Mouse (Mus musculus) hematopoietic stem cell, adult 5-6 weeks (primary cell): ENCODE measurements around the gene Fam135a. TPM values are rescaled to one million over a fixed set of nuclear protein-coding genes. Genes with fewer than 3 reads are reported as not detected.

Source experiments
- ATAC-seq, 2 experiments: fragments of 125-278 bp in 1 of 2; replicated peaks in 1 of 2; 2 replicates each; pipeline ENCODE4 v1.8.0; 2016 to 2017; ENCODE audit warnings: inconsistent platforms in 2 of 2, mild to moderate bottlenecking in 2 of 2, moderate number of reproducible peaks in 2 of 2, low read depth in 1 of 2, moderate TSS enrichment in 1 of 2; ENCODE audit not compliant: low FRiP score in 2 of 2, poor library complexity in 2 of 2, severe bottlenecking in 2 of 2, insufficient read depth in 1 of 2, low TSS enrichment in 1 of 2
- total RNA-seq: library from RNA; stranded (forward); fragments of 172-1452, 232-1000 nt; gene quantifications from 2 replicates; pipeline ENCODE4 v1.2.3, GENCODE M21; 2017

The Fam135a gene
- total RNA-seq, result 7.5 and 10.5 TPM in 2 replicates

GRCm38 (mm10) chr1:24099926-24100869 is at the start of gene Fam135a:
TSS of gene Fam135a (minus strand) at chr1:24100341.
- peak; percentile 68 to 69 for ATAC-seq

GRCm38 (mm10) chr1:24143504-24143903 is 43.4 kb upstream of the Fam135a start:
- no peak for ATAC-seq

DNA sequence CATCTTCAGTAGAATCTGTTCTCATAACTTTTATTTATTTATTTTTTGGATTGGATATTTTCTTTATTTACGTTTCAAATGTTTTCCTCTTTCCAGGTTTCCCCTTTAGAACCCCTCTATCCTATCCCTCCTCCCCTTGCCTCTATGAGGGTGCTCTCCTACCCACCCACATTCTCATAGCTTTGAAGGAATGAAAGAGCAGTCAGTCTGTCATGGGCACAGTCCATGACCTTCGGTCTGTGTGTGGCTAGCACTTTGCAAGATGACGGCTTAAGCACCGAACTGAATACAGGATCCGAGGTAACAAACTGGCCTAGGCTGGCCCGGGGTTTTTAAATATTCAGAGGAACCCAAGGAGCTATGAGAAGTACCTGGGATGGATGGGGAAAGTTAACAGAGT is 40.4 kb upstream of the Fam135a start:
- no peak for ATAC-seq

GRCm38 (mm10) chr1:24137133-24137532 is 37.0 kb upstream of the Fam135a start:
- peak; percentile 65 to 68; a peak in 2 of 4 replicates for ATAC-seq

- peak; percentile 54 to 64; a peak in 3 of 4 replicates for ATAC-seq
Measured at GRCm38 (mm10) chr1:24134792-24135191, 34.7 kb upstream of the Fam135a start.

DNA sequence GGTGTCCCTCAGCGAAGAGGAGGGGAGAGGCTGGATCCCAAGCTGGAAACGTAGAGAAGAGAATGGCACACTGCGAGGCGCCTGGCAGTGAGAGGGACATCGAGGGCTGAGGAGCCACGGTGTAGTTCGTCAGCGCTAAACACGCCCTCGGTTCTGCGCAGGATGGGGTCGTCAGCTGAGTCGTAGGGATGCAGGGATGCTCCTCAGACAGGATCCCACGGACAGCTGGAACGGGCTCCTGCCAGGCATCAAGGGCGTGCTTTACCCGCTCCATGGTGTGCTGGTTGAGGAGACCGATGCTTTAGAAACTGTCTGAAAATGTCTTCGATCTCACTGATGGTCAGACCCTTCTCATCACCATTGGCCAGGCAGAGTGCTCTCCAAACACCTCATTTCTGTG is 33.7 kb upstream of the Fam135a start:
- no peak for ATAC-seq

- no peak for ATAC-seq
Measured at GRCm38 (mm10) chr1:24127866-24128265, 27.7 kb upstream of the Fam135a start.

- ATAC-seq, result no peak
Measured at GRCm38 (mm10) chr1:24124610-24125009, 24.5 kb upstream of the Fam135a start.

DNA sequence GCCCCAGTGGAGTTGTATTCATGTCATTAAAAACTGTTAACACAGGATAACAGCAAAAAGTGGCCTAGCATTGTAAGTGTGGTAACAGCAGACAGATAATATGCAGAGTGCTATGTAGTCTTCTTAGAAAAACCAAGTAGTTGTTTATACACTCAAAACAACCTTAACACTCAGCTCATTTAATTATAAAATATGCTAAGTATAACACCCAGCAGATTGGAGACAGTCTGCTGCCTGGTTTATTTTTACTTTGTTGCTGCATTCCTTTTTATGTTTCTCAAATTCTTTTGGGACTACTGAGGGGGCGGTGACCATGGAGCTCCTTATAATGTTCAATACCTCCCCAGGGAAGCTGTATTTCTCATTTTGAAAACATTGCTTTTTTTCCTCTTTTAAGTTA is 22.4 kb upstream of the Fam135a start:
- no peak for ATAC-seq

GRCm38 (mm10) chr1:24107971-24108773 is 8.0 kb upstream of the Fam135a start:
- no peak for ATAC-seq

GRCm38 (mm10) chr1:24107378-24107777 is 7.2 kb upstream of the Fam135a start:
- no peak for ATAC-seq

- peak; percentile 37 to 43; a peak in 3 of 4 replicates for ATAC-seq
Measured at GRCm38 (mm10) chr1:24102579-24103149, 2.5 kb upstream of the Fam135a start.

DNA sequence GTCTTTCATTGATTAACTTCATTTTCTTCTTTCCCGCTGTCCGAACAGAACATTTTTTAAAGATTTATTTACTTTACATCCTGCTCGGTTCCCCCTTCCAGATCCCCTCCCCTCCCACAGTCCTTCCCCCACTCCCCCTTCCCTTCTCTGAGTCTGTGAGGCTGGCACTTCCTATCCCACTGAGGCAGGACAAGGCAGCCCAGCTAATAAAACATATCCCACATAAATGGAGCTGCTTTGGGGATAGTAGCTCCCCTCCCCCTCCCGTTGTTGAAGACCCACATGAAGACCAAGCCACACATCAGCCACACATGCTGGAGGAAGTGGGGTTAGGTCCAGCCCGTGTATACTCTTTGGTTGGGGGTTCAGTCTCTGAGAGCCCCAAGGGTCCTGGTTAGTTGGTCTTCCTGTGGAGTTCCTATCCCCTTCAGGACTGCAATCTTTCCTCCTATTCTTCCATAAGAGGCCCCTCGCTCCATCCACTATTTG is 773 bp upstream of the Fam135a start:
- ATAC-seq, result no peak

- no peak for ATAC-seq
Measured at GRCm38 (mm10) chr1:24099541-24099925, 608 bp downstream of the Fam135a start.

DNA sequence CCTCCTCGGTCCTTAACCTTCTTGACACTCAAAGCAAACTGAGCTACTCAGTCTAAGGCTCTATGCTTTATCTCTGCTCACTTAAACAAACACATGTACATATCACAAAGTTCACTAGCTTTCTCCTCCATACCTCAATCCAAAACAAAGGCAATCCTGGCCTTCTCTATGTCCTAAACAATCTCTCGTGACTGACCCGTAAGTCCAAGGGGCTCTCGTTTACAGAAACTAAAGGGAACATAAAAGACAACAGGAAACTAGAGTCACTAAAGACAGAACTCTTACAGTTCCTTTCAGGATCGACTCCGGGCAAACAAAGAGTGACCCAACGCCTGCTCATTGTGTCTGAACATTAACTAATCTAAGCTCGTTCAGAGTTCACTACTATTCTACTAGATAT is 2.6 kb downstream of the Fam135a start:
- no peak for ATAC-seq

- ATAC-seq, result peak; percentile 32 to 71; a peak in 2 of 4 replicates
Measured at GRCm38 (mm10) chr1:24092414-24092813, 7.7 kb downstream of the Fam135a start.

DNA sequence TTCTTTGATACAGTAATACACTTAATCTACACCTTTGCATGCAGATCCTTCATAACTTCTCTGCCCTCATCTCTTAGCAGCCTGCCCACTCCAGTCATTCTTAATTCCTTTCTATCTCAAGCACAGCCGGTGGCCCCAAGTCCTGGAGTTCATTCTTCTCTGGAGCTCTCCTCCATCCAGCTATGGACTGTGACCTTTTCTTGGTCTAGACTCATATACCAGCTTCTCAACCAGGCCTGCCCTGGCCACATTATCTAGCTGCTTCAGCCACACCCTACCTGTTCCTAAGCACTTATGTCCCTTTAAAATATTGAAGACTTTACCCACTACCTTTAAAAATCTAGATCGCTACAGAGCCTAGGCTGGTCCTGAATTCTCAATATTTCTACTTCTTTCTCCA is 9.5 kb downstream of the Fam135a start:
- ATAC-seq, result no peak

GRCm38 (mm10) chr1:24090094-24090493 is 10.0 kb downstream of the Fam135a start:
- no peak for ATAC-seq
